In the genomic region with DNA sequence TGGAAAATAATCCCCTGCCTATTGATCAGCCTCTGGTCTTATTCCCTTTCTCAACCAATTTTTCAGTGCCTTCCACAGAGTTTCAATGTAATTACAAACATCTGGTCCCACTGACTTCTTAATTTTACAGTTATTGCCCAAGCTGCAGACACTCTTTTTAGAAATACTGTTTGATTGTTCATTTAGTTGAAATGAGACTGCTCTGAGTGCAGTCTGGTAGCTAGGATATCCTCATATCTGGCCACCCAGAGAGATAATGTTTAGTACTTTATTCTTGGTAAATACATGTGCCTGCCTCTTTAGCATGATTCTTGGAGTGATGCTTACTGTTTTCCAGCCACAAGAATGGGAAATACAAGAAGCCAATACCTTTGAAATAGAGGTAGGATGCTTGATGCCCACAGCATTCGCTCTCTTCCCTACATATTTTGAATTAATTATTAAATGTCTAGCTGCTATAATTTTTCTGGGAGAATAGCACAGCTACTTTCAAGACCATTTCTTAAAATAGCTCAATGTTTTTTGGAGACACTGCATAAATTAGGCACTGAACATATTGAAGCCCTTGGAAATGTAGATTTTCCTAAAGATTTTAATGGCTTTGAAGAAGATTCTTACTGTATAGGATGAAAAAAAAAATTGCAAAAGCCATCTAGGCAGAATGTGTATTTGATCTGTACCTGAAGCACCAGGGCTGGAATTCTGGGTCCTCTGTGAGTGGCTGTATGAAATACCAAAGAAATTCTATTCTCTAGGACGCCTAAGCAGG, we compare ENCODE assay signal across 22 mouse cellular contexts.
A peak's percentile ranks its signal among the peaks of the same experiment; 100 is the strongest.
DNase-seq lines count a peak whose midpoint lies in the region; ATAC-seq and TF ChIP-seq lines count a peak whose summit lies in the region.
"Had no signal": no experiment of that assay in that cellular context is flagged by ENCODE, and none has a peak within 500 bp of the region (broad histone marks: within the 10 kb centered on the region; RNA-seq: fewer than 3 reads in every experiment).

No protein-coding gene starts in this region.

- H3K36me3 ChIP-seq in forebrain, embryonic 15.5 days = no peaks in the 10 kb centered on the region
- no peaks in the 10 kb centered on the region for H3K36me3 ChIP-seq in forebrain, embryonic 11.5 days (ENCODE audit: control insufficient read depth, insufficient read depth, low read length)
- no peaks in the 10 kb centered on the region for H3K36me3 ChIP-seq in forebrain, postnatal 0 days (ENCODE audit: insufficient read depth)
- no peaks in the 10 kb centered on the region for H3K36me3 ChIP-seq in forebrain, embryonic 10.5 days (replicated peaks)
- no peaks in the 10 kb centered on the region for H3K36me3 ChIP-seq in neural tube, embryonic 14.5 days (ENCODE audit: control insufficient read depth, insufficient read depth, low read length)
- H3K36me3 ChIP-seq: embryonic facial prominence, embryonic 13.5 days; embryonic facial prominence, embryonic 15.5 days; forebrain, embryonic 12.5 days had no signal

- H3K4me1 ChIP-seq in forebrain, embryonic 15.5 days = no peaks in the 10 kb centered on the region
- H3K4me1 ChIP-seq in forebrain, embryonic 11.5 days (replicated peaks; ENCODE audit: control insufficient read depth, insufficient read depth, low read length) = no peaks in the 10 kb centered on the region
- H3K4me1 ChIP-seq in forebrain, postnatal 0 days (ENCODE audit: insufficient read depth) = no peaks in the 10 kb centered on the region
- no peaks in the 10 kb centered on the region for H3K4me1 ChIP-seq in forebrain, embryonic 10.5 days
- H3K4me1 ChIP-seq in neural tube, embryonic 14.5 days (ENCODE audit: control insufficient read depth, insufficient read depth, low read length) = no peaks in the 10 kb centered on the region
- H3K4me1 ChIP-seq: embryonic facial prominence, embryonic 13.5 days; embryonic facial prominence, embryonic 15.5 days; forebrain, embryonic 12.5 days had no signal

- no peak for TF ChIP-seq CTCF in forebrain, postnatal 0 days (IDR thresholded peaks at IDR 0.05; ENCODE audit: low read depth)
- TF ChIP-seq CTCF in layer of hippocampus, adult 2 months (conservative IDR thresholded peaks at IDR 0.05) = no peak

- H3K27me3 ChIP-seq in forebrain, embryonic 15.5 days = no peaks in the 10 kb centered on the region
- no peaks in the 10 kb centered on the region for H3K27me3 ChIP-seq in forebrain, embryonic 11.5 days (ENCODE audit: control insufficient read depth, insufficient read depth, low read length)
- no peaks in the 10 kb centered on the region for H3K27me3 ChIP-seq in forebrain, postnatal 0 days (ENCODE audit: insufficient read depth, low read length)
- no peaks in the 10 kb centered on the region for H3K27me3 ChIP-seq in forebrain, embryonic 10.5 days (ENCODE audit: poor library complexity, severe bottlenecking)
- H3K27me3 ChIP-seq in neural tube, embryonic 14.5 days (ENCODE audit: control insufficient read depth, insufficient read depth, low read length) = no peaks in the 10 kb centered on the region
- H3K27me3 ChIP-seq: embryonic facial prominence, embryonic 13.5 days; embryonic facial prominence, embryonic 15.5 days; forebrain, embryonic 12.5 days had no signal

- no peak overlapping the region for H3K4me2 ChIP-seq in forebrain, embryonic 15.5 days (replicated peaks)
- H3K4me2 ChIP-seq in forebrain, embryonic 11.5 days (ENCODE audit: low read depth, low read length, severe bottlenecking) = no peak overlapping the region
- no peak overlapping the region; the same call in 1 of the 2 replicates for H3K4me2 ChIP-seq in forebrain, postnatal 0 days (ENCODE audit: low read depth)
- H3K4me2 ChIP-seq in neural tube, embryonic 14.5 days (ENCODE audit: low read depth, low read length) = no peak overlapping the region
- H3K4me2 ChIP-seq: embryonic facial prominence, embryonic 13.5 days; embryonic facial prominence, embryonic 15.5 days; forebrain, embryonic 12.5 days had no signal

- H3K9ac ChIP-seq in forebrain, embryonic 15.5 days (replicated peaks) = no peak overlapping the region
- H3K9ac ChIP-seq in forebrain, embryonic 11.5 days (ENCODE audit: low read length) = no peak overlapping the region
- no peak overlapping the region for H3K9ac ChIP-seq in forebrain, postnatal 0 days
- no peak overlapping the region for H3K9ac ChIP-seq in neural tube, embryonic 14.5 days (replicated peaks; ENCODE audit: low read depth, low read length)
- H3K9ac ChIP-seq: embryonic facial prominence, embryonic 13.5 days; embryonic facial prominence, embryonic 15.5 days; forebrain, embryonic 12.5 days had no signal

- no peaks in the 10 kb centered on the region for H3K9me3 ChIP-seq in forebrain, embryonic 15.5 days
- no peaks in the 10 kb centered on the region for H3K9me3 ChIP-seq in forebrain, embryonic 11.5 days (ENCODE audit: control insufficient read depth, low read length)
- no peaks in the 10 kb centered on the region for H3K9me3 ChIP-seq in forebrain, postnatal 0 days (ENCODE audit: low read length)
- H3K9me3 ChIP-seq in forebrain, embryonic 10.5 days = no peaks in the 10 kb centered on the region
- H3K9me3 ChIP-seq in neural tube, embryonic 14.5 days (ENCODE audit: control insufficient read depth, low read length) = no peaks in the 10 kb centered on the region
- H3K9me3 ChIP-seq: embryonic facial prominence, embryonic 13.5 days; embryonic facial prominence, embryonic 15.5 days; forebrain, embryonic 12.5 days had no signal

- 83% methylated on average over 2 of the region's 2 CpGs for WGBS in forebrain, embryonic 15.5 days
- 77% methylated on average over 2 of the region's 2 CpGs for WGBS in forebrain, embryonic 11.5 days
- WGBS in forebrain, postnatal 0 days = 74% methylated on average over 2 of the region's 2 CpGs
- 92% methylated on average over 2 of the region's 2 CpGs for WGBS in forebrain, embryonic 10.5 days
- WGBS in neural tube, embryonic 14.5 days = 88% methylated on average over 2 of the region's 2 CpGs

- DNase-seq in forebrain, embryonic 11.5 days (ENCODE audit: low spot score) = no peak
- DNase-seq in forebrain, postnatal 0 days = no peak
- DNase-seq in forebrain, embryonic 10.5 days (ENCODE audit: extremely low spot score, low spot score) = no peak
- DNase-seq in layer of hippocampus, adult 2 months (ENCODE audit: low spot score in 2 of 2) = no peak
- no peak for DNase-seq in layer of hippocampus, postnatal 25 days (ENCODE audit: extremely low spot score in 1 of 2, low spot score in 1 of 2)
- DNase-seq in neural tube, embryonic 10.5 days (ENCODE audit: extremely low spot score, low spot score) = no peak
- DNase-seq: adrenal gland, adult 2 months; adrenal gland, postnatal 10 days; adrenal gland, postnatal 25 days; cerebellum, adult 11 months; cerebellum, adult 18-20 months; cerebellum, adult 8-10 months; cerebellum, adult 9-11 months; cerebellum, postnatal 14 days; cerebellum, postnatal 36 days; embryo, embryonic 11 days had no signal

- ATAC-seq in forebrain, embryonic 15.5 days (replicated peaks) = 0 out of 2 replicates have a peak, but pooled peaks have one; percentile 11
- no peak for ATAC-seq in forebrain, embryonic 11.5 days (replicated peaks; ENCODE audit: low FRiP score)
- peak; percentile 53; the same call in 1 of the 2 replicates for ATAC-seq in forebrain, postnatal 0 days
- peak; percentile 54; the same call in 1 of the 2 replicates for ATAC-seq in neural tube, embryonic 14.5 days (ENCODE audit: low read depth)

- H3K4me3 ChIP-seq in forebrain, embryonic 15.5 days = no peak overlapping the region
- H3K4me3 ChIP-seq in forebrain, embryonic 11.5 days (ENCODE audit: low read depth, low read length) = no peak overlapping the region
- no peak overlapping the region for H3K4me3 ChIP-seq in forebrain, postnatal 0 days (ENCODE audit: low read depth, low read length)
- no peak overlapping the region for H3K4me3 ChIP-seq in forebrain, embryonic 10.5 days
- no peak overlapping the region for H3K4me3 ChIP-seq in layer of hippocampus, adult 2 months
- no peak overlapping the region for H3K4me3 ChIP-seq in neural tube, embryonic 14.5 days (ENCODE audit: low read depth, low read length)
- H3K4me3 ChIP-seq: embryonic facial prominence, embryonic 13.5 days; embryonic facial prominence, embryonic 15.5 days; erythroblast, embryonic 14.5 days; forebrain, embryonic 12.5 days had no signal

- no peak overlapping the region for H3K27ac ChIP-seq in forebrain, embryonic 15.5 days (replicated peaks)
- no peak overlapping the region for H3K27ac ChIP-seq in forebrain, embryonic 11.5 days (ENCODE audit: low read depth, low read length)
- H3K27ac ChIP-seq in forebrain, postnatal 0 days (ENCODE audit: low read depth, low read length) = no peak overlapping the region
- H3K27ac ChIP-seq in forebrain, embryonic 10.5 days = no peak overlapping the region
- H3K27ac ChIP-seq in layer of hippocampus, adult 2 months = peak overlapping the region; percentile 7; the same call in 1 of the 2 replicates
- H3K27ac ChIP-seq in neural tube, embryonic 14.5 days (ENCODE audit: low read depth, low read length) = no peak overlapping the region
- H3K27ac ChIP-seq: embryonic facial prominence, embryonic 13.5 days; embryonic facial prominence, embryonic 15.5 days; forebrain, embryonic 12.5 days had no signal
